Mouse (Mus musculus): ENCODE data around the gene Ano6. TPM values are rescaled to one million over a fixed set of nuclear protein-coding genes. Genes with fewer than 3 reads are reported as not detected.
A peak's percentile ranks its signal among the peaks of the same experiment; 100 is the strongest.

Gene Ano6
- polyA plus RNA-seq, 1 experiment from 2014 or later = 29.7 TPM

DNA sequence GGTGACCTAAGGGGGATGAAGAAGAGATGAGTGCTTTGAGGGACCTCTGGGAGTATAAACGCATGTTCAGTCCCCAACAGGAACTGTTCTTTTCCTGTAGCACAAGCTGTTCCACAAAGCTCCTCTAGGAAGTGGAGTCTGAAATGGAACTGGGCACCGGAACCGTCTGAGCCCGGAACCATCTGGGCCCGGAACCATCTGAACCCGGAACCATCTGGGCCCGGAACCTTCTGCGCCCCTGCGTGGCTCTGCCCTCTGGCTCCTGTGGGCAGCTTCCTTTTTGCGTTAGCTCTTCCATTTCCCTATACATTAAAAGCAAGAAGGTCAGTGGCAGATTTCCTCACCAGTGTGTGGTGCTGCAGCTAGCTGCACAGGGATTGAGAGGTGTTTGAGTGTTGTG, 85.3 kb downstream of the Ano6 start:
- Histone ChIP-seq H3K9me3 (no peaks in the 10 kb centered on the region), H3K9ac (no peak overlapping the region), H3K27ac (no peak overlapping the region), H3K27me3 (replicated peaks) (no peaks in the 10 kb centered on the region), H3K4me3 (no peak overlapping the region), H3K4me1 (no peaks in the 10 kb centered on the region), H3K36me3 (replicated peaks) (no peaks in the 10 kb centered on the region), H3K4me2 (no peak overlapping the region)
- ATAC-seq (replicated peaks) = no peak
- 95% methylated on average over 10 of the region's 10 CpGs for WGBS

DNA sequence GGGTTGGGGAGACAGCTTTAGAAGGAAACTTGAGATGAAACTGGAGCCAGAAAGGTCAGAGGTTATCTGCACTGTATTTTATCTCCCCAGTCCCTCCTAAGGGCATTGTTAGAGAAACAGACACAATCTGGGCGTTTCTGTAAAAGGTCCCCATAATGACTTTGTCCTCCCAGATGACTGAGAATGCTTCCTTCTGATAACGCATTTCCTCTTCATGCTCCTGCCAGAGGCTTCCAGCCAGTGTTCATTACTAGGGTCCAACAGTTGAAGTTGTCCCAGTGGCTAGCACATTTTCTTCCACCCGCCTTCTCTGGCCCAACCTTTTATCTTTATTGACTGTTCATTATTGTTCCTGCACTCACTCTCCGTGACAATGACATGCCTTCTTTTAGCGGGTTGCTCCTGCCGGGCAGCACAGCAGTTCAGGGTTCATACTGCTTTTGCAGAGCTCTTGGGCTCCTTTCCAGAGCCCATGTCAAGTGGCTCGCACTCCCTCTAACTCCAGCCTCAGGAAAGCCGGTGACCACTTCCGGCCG, 90.0 kb downstream of the Ano6 start:
- no peak overlapping the region for H3K27ac ChIP-seq
- no peaks in the 10 kb centered on the region for H3K27me3 ChIP-seq (replicated peaks)
- no peak overlapping the region for H3K4me3 ChIP-seq
- H3K36me3 ChIP-seq (replicated peaks) = no peaks in the 10 kb centered on the region
- no peak overlapping the region for H3K4me2 ChIP-seq
- no peaks in the 10 kb centered on the region for H3K9me3 ChIP-seq
- ATAC-seq (replicated peaks) = no peak
- no peak overlapping the region for H3K9ac ChIP-seq
- WGBS = 53% methylated on average over 10 of the region's 10 CpGs
- no peaks in the 10 kb centered on the region for H3K4me1 ChIP-seq

DNA sequence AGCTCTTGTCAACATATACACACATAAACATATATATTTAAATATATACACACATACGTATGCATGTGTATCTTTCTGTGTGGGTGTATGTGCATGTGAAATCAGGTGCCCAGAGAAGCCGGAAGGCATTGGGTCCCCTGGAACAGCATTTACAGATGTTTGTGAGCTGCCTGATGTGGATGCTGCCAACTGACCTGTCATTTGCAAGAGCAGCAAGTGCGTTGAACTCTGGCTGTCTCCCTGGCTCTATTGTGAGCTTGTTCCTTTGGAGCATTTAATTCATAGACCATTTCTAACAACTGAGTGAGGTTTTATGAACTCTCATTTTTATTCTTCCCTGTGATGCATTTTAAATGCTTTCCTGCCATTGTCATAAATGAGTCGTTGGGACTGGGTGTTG, 91.8 kb downstream of the Ano6 start:
- Histone ChIP-seq H3K27ac (no peak overlapping the region), H3K4me1 (peaks cover 12% of the 10 kb centered on the region), H3K4me3 (no peak overlapping the region), H3K27me3 (replicated peaks) (no peaks in the 10 kb centered on the region), H3K4me2 (no peak overlapping the region), H3K9ac (no peak overlapping the region), H3K36me3 (replicated peaks) (no peaks in the 10 kb centered on the region), H3K9me3 (no peaks in the 10 kb centered on the region)
- WGBS = 90% methylated on average over 4 of the region's 4 CpGs
- ATAC-seq (replicated peaks) = no peak

DNA sequence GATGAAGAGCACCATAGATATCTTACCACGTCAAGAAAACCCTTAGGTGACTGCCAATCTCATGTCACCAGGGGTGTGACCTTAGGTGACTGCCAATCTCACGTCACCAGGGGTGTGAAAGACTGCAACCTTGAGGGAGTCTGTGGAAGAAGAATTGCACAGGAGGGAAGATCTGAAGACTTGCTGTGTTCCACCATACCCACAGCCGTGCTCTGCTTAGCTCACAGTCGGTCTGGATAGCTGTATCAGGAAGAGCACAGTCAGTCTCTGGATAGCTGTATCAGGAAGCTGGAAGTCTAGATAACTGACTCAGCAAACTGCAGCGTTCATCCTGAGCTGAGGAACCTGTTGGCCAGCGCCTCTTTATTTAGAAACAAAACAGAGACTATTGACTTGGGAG, 92.9 kb downstream of the Ano6 start:
- Histone ChIP-seq H3K36me3 (replicated peaks) (no peaks in the 10 kb centered on the region), H3K27ac (no peak overlapping the region), H3K4me3 (no peak overlapping the region), H3K4me1 (peaks cover 23% of the 10 kb centered on the region), H3K9me3 (no peaks in the 10 kb centered on the region), H3K9ac (no peak overlapping the region), H3K4me2 (no peak overlapping the region), H3K27me3 (replicated peaks) (no peaks in the 10 kb centered on the region)
- WGBS = 77% methylated on average over 6 of the region's 6 CpGs
- no peak for ATAC-seq (replicated peaks)

DNA sequence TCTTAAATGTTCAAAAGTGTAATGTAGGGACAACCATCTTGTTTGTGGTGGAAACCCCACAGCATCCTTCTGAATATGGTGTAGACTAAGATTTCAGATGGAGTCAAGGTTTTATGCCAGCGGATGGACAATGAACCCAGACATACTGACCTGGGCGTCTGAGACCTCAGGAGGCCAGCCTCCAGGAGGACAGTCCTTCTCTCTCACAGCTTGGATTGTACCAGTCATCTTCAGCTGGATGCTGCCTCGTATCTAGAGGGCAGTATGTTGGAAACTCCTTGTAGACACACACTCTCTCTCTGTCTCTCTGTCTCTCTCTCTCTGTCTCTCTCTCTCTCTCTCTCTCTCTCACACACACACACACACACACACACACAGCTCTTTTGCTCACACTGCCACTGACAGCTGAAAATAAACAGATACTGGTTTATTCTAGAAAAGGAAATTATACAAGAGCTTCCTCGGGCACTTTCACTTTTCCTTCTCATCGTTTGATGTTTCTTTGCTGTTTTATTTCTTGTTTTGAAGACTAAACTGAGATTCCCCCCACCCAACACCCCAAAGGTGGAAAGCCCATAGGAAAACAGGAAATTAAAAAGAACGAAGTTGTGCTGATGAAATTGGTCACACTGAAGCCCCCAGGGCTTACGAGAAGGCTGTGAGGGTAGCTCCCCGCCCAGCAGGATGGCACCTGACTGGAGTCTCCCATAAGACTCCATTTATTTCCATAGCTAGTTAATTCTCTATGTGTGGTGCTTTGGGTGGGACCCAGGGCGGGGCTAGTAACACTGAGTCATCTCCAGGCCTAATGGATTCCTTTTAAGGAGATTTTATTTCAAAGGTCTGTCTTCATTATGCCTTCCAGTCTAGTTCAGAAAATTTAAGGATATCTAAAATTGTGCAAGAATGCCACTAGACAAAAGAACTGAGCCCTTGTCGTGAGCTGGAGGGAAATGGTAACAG, 94.3 kb downstream of the Ano6 start:
- H3K27me3 ChIP-seq (replicated peaks) = no peaks in the 10 kb centered on the region
- no peak overlapping the region for H3K27ac ChIP-seq
- peaks cover 23% of the 10 kb centered on the region for H3K4me1 ChIP-seq
- no peak for ATAC-seq (replicated peaks)
- no peak overlapping the region for H3K9ac ChIP-seq
- H3K4me3 ChIP-seq = no peak overlapping the region
- H3K9me3 ChIP-seq = no peaks in the 10 kb centered on the region
- H3K4me2 ChIP-seq = no peak overlapping the region
- no peaks in the 10 kb centered on the region for H3K36me3 ChIP-seq (replicated peaks)
- WGBS = 88% methylated on average over 10 of the region's 10 CpGs

DNA sequence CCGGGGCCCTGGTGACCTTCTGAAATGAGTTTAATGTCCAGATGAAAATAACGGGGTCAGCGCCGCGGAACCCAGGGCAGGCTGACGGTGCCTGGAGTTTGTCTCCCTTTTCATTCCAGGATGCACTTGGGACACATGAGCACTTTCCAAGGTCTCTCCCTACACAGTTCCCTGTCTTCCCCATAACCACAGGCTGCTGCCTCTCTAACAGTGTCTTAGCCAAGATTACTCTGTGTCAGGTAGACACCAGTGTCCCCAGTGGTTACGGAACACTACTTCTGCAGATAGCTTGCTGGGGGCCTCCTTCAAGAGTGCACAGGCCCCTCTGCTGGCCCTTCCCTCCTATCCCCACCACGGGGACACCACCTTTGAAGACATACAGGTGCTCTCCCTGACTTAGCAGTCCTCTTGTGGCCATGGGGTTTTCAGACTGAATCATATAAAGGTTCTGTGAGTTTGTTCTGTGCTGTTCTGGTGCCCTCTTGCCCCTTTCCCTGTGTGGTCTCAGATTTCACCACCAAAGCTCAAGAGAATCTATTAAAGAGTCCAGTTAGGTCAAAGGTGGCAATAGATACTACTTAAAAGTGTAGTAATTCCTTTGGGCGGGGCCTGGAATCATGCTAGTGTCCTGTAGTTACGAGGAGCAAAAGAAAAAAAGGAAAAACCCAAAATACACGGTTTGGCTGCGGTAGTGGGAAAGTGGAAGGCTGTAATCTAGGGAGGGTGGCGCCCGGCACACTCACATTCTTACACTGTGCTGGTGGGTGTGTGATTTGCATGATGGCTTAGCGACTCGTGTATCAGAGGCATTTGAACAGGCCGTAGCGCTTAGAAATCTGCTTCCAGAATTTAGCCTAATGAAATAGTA, 95.5 kb downstream of the Ano6 start:
- Histone ChIP-seq H3K4me3 (no peak overlapping the region), H3K4me2 (no peak overlapping the region), H3K4me1 (peaks cover 23% of the 10 kb centered on the region), H3K9me3 (no peaks in the 10 kb centered on the region), H3K27me3 (replicated peaks) (no peaks in the 10 kb centered on the region), H3K27ac (no peak overlapping the region), H3K9ac (no peak overlapping the region), H3K36me3 (replicated peaks) (no peaks in the 10 kb centered on the region)
- no peak for ATAC-seq (replicated peaks)
- 73% methylated on average over 18 of the region's 18 CpGs for WGBS

DNA sequence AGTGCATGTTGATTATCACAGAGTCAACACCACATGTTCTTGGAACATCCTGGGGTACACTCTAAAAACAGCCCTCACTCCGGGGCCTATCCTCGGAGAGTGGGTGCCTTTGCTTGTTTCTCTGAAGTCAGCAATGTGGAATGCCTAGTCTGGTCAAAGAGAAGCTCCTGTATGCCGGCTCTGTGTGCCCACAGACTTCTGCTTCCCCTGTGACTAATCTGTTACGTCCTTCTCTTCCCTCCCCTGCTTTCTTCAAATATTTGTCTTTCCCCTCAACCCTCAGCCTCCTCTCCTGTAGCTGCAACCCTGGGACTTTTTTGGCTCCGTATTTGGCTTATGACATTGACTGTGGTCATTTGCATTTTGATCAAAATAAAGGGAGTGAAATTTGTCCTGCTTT, 96.7 kb downstream of the Ano6 start:
- Histone ChIP-seq H3K9ac (no peak overlapping the region), H3K9me3 (no peaks in the 10 kb centered on the region), H3K4me2 (no peak overlapping the region), H3K4me1 (peaks cover 23% of the 10 kb centered on the region), H3K27me3 (replicated peaks) (no peaks in the 10 kb centered on the region), H3K4me3 (no peak overlapping the region), H3K36me3 (replicated peaks) (no peaks in the 10 kb centered on the region), H3K27ac (peak overlapping the region; percentile 2; the same call in 1 of the 2 replicates)
- no peak for ATAC-seq (replicated peaks)
- WGBS = 38% methylated on average over 5 of the region's 5 CpGs

DNA sequence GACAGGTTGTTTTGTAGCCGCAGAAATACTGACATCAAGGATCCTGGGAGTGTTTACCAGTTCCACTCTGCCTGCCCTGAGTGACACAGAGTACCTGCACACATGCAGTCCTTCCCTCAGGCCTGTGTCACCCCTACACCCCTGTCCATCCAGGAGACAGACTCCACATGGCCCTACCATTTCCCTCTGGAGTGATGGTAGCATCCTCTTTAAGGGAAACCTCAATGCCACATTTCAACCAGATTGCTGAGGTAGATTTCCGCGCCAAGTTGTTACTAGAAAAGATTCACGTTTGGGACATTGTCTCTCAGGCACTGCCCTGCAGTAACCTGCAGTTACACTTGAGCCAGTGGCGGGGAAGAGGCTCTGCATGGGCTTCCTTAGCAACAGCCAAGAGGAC, 97.9 kb downstream of the Ano6 start:
- Histone ChIP-seq H3K36me3 (replicated peaks) (no peaks in the 10 kb centered on the region), H3K27ac (peak overlapping the region; percentile 2; the same call in 1 of the 2 replicates), H3K9ac (no peak overlapping the region), H3K4me1 (peaks cover 23% of the 10 kb centered on the region), H3K4me2 (no peak overlapping the region), H3K4me3 (no peak overlapping the region), H3K9me3 (no peaks in the 10 kb centered on the region), H3K27me3 (replicated peaks) (no peaks in the 10 kb centered on the region)
- ATAC-seq (replicated peaks) = no peak
- WGBS = 85% methylated on average over 5 of the region's 5 CpGs

DNA sequence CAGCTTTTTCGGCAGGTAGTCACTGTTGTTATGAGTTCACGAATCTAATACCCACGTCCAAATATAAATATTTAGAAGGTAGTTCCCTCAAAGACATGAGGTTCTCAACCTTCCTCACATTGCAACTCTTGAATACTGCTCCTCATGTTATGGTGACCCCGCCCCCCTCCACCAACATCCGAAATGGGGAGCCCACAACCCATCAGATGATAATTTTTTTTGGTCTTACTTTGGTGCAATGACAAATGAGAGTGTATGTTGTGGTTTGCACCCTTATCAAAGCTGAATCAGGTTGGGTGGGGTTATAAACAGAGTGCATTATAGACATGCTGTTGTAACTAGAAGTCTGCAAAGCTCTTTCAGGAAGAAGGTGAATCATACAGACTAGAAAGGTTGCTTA, 99.7 kb downstream of the Ano6 start:
- H3K27me3 ChIP-seq (replicated peaks) = no peaks in the 10 kb centered on the region
- no peak overlapping the region for H3K4me3 ChIP-seq
- no peak overlapping the region for H3K9ac ChIP-seq
- no peak overlapping the region for H3K4me2 ChIP-seq
- H3K9me3 ChIP-seq = no peaks in the 10 kb centered on the region
- no peak overlapping the region for H3K27ac ChIP-seq
- H3K4me1 ChIP-seq = peaks cover 23% of the 10 kb centered on the region
- H3K36me3 ChIP-seq (replicated peaks) = 0 out of 2 replicates have a peak, but pooled peaks cover 3% of the 10 kb centered on the region
- no peak for ATAC-seq (replicated peaks)
- 93% methylated on average over 5 of the region's 5 CpGs for WGBS

DNA sequence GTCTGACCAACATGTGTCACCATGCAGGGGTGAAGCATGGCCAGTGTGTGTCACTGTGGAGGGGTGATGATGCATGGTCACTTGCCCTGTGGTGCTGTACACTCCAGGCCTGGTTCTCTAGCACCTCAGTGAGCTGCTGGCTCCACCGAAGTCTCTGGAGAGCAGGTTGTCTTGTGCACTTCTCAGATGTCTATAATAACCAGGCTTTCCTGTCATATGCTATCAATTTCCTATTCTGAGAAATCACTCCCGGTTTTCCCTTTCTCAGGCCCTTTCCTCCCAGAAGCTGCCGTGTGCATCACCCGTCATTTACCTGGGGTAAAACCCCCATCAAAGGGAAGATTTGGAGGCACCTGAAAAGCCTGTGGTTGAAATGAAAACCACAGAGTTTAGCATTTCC, 101.5 kb downstream of the Ano6 start:
- no peaks in the 10 kb centered on the region for H3K9me3 ChIP-seq
- 0 out of 2 replicates have a peak, but pooled peaks cover 4% of the 10 kb centered on the region for H3K36me3 ChIP-seq (replicated peaks)
- H3K4me2 ChIP-seq = no peak overlapping the region
- H3K4me3 ChIP-seq = no peak overlapping the region
- H3K27me3 ChIP-seq (replicated peaks) = no peaks in the 10 kb centered on the region
- no peak overlapping the region for H3K9ac ChIP-seq
- peaks cover 14% of the 10 kb centered on the region; the same call in 1 of the 2 replicates for H3K4me1 ChIP-seq
- no peak overlapping the region for H3K27ac ChIP-seq
- WGBS = 84% methylated on average over 4 of the region's 4 CpGs
- ATAC-seq (replicated peaks) = no peak

DNA sequence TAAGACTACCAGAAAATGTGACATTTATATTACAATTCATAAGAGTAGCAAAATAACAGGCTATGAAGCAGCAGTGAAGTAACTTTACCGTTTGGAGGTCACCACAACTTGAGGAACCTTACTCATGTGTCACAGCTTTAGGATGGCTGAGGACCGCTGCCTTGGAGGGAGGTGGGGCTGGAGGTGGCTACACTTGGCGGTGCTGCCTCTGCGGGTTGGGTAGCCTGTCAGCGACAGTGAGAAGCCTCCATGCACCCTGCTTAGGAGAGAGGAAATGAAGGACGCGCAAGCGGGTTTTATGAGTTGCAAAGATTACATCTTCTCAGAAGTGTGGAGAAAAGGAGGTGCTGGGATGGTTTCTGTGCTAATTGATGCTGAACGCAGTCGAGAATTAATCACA, 102.3 kb downstream of the Ano6 start:
- Histone ChIP-seq H3K27me3 (replicated peaks) (no peaks in the 10 kb centered on the region), H3K9me3 (no peaks in the 10 kb centered on the region), H3K4me1 (peaks cover 6% of the 10 kb centered on the region; the same call in 1 of the 2 replicates), H3K27ac (no peak overlapping the region), H3K36me3 (replicated peaks) (0 out of 2 replicates have a peak, but pooled peaks cover 4% of the 10 kb centered on the region), H3K4me3 (no peak overlapping the region), H3K4me2 (no peak overlapping the region), H3K9ac (no peak overlapping the region)
- no peak for ATAC-seq (replicated peaks)
- WGBS = 82% methylated on average over 10 of the region's 10 CpGs

DNA sequence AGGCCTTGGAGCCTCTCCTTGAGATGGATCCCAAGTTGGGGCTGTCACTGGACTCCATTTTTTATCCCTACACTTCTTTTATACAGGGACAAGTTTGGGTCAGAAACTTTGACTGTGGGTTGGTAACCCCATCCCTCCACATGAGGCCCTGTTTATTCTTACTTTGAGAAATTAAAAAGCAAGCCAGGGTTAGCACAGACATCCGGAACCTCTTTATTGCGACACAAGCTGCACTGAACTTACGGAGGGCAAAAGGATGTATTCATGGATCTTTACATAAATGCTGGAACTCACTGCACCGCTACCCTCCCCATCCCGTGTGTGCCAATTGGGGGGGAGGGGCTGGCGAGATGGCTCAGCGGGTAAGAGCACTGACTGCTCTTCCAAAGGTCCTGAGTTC, 105.1 kb downstream of the Ano6 start:
- ATAC-seq (replicated peaks) = no peak
- Histone ChIP-seq H3K27ac (no peak overlapping the region), H3K9me3 (no peaks in the 10 kb centered on the region), H3K36me3 (replicated peaks) (0 out of 2 replicates have a peak, but pooled peaks cover 4% of the 10 kb centered on the region), H3K9ac (no peak overlapping the region), H3K27me3 (replicated peaks) (no peaks in the 10 kb centered on the region), H3K4me2 (no peak overlapping the region), H3K4me3 (no peak overlapping the region), H3K4me1 (no peaks in the 10 kb centered on the region)
- WGBS = 94% methylated on average over 7 of the region's 7 CpGs

Data from midbrain, embryonic 15.5 days (tissue).